Mouse (Mus musculus) spleen, adult 18-20 months (tissue): ENCODE results near the gene Nup93.
A peak's percentile ranks its signal among the peaks of the same experiment; 100 is the strongest.

ENCODE experiments used
- DNase-seq, 2 experiments: peaks; one replicate each; pipeline ENCODE4 v3.0.0; 2022; ENCODE audit warnings: mixed read lengths in 2 of 2

Nup93 gene

GRCm38 (mm10) chr8:94270309-94270708 is 55.9 kb downstream of the Nup93 start:
- no peak for DNase-seq

- DNase-seq: no peak
Observed at GRCm38 (mm10) chr8:94271102-94271501, 56.7 kb downstream of the Nup93 start.

GRCm38 (mm10) chr8:94272612-94273011 is 58.2 kb downstream of the Nup93 start:
- no peak for DNase-seq

- DNase-seq: no peak
Observed at GRCm38 (mm10) chr8:94273289-94273850, 59.0 kb downstream of the Nup93 start.

GRCm38 (mm10) chr8:94274030-94274429 is 59.7 kb downstream of the Nup93 start:
- no peak for DNase-seq

GRCm38 (mm10) chr8:94278295-94278694 is 63.9 kb downstream of the Nup93 start:
- DNase-seq: no peak

GRCm38 (mm10) chr8:94280001-94280613 is 65.7 kb downstream of the Nup93 start:
- no peak for DNase-seq

GRCm38 (mm10) chr8:94282453-94282985 is 68.2 kb downstream of the Nup93 start:
- no peak for DNase-seq

- no peak for DNase-seq
Observed at GRCm38 (mm10) chr8:94284204-94284603, 69.8 kb downstream of the Nup93 start.

GRCm38 (mm10) chr8:94290606-94291005 is 76.2 kb downstream of the Nup93 start:
- no peak for DNase-seq

GRCm38 (mm10) chr8:94292072-94292471 is 77.7 kb downstream of the Nup93 start:
- DNase-seq: no peak

GRCm38 (mm10) chr8:94292626-94293025 is 78.3 kb downstream of the Nup93 start:
- no peak for DNase-seq

- DNase-seq: no peak
Observed at GRCm38 (mm10) chr8:94295687-94296086, 81.3 kb downstream of the Nup93 start.

- no peak for DNase-seq
Observed at GRCm38 (mm10) chr8:94296312-94296991, 82.1 kb downstream of the Nup93 start.

GRCm38 (mm10) chr8:94297101-94297500 is 82.7 kb downstream of the Nup93 start:
- DNase-seq: no peak

GRCm38 (mm10) chr8:94300809-94301208 is 86.4 kb downstream of the Nup93 start:
- no peak for DNase-seq

GRCm38 (mm10) chr8:94304412-94304811 is 90.0 kb downstream of the Nup93 start:
- DNase-seq: no peak

- DNase-seq: no peak
Observed at GRCm38 (mm10) chr8:94306989-94307513, 92.7 kb downstream of the Nup93 start.

GRCm38 (mm10) chr8:94307652-94308051 is 93.3 kb downstream of the Nup93 start:
- no peak for DNase-seq

- no peak for DNase-seq
Observed at GRCm38 (mm10) chr8:94314069-94314468, 99.7 kb downstream of the Nup93 start.

GRCm38 (mm10) chr8:94317249-94317648 is 102.9 kb downstream of the Nup93 start:
- no peak for DNase-seq

- DNase-seq: no peak
Observed at GRCm38 (mm10) chr8:94317691-94318090, 103.3 kb downstream of the Nup93 start.

GRCm38 (mm10) chr8:94320036-94320435 is 105.7 kb downstream of the Nup93 start:
- DNase-seq: no peak

GRCm38 (mm10) chr8:94322083-94322482 is 107.7 kb downstream of the Nup93 start:
- peak in 1 of 2 experiments; percentile 1 for DNase-seq
